Mouse (Mus musculus): ENCODE data around the gene Twnk. TPM values are rescaled to one million over a fixed set of nuclear protein-coding genes. Genes with fewer than 3 reads are reported as not detected.

Twnk gene
- polyA plus RNA-seq, 1 experiment from 2014 or later: 15.0 TPM

- ATAC-seq (ENCODE audit: low FRiP score): no peak
- Histone ChIP-seq H3K27ac (ENCODE audit: low read depth, low read length) (no peak overlapping the region), H3K4me3 (ENCODE audit: low read depth, low read length) (no peak overlapping the region), H3K27me3 (ENCODE audit: control insufficient read depth, insufficient read depth, low read length) (no peaks in the 10 kb centered on the region), H3K36me3 (ENCODE audit: control insufficient read depth, insufficient read depth, low read length) (no peaks in the 10 kb centered on the region), H3K4me2 (replicated peaks; ENCODE audit: low read depth, low read length) (no peak overlapping the region), H3K4me1 (replicated peaks; ENCODE audit: control insufficient read depth, insufficient read depth, low read length) (0 out of 2 replicates have a peak, but pooled peaks cover 2% of the 10 kb centered on the region), H3K9me3 (ENCODE audit: control insufficient read depth, low read length) (no peaks in the 10 kb centered on the region), H3K9ac (ENCODE audit: low read depth, low read length) (no peak overlapping the region)
- WGBS: 96% methylated on average over 4 of the region's 4 CpGs
- no peak for DNase-seq (ENCODE audit: low spot score)
Measured at GRCm38 (mm10) chr19:44984420-44984819, 21.0 kb upstream of the Twnk start.

- Histone ChIP-seq H3K27ac (ENCODE audit: low read depth, low read length) (no peak overlapping the region), H3K27me3 (ENCODE audit: control insufficient read depth, insufficient read depth, low read length) (no peaks in the 10 kb centered on the region), H3K9me3 (ENCODE audit: control insufficient read depth, low read length) (no peaks in the 10 kb centered on the region), H3K4me2 (replicated peaks; ENCODE audit: low read depth, low read length) (no peak overlapping the region), H3K4me1 (replicated peaks; ENCODE audit: control insufficient read depth, insufficient read depth, low read length) (peaks cover 5% of the 10 kb centered on the region; the same call in 1 of the 2 replicates), H3K4me3 (ENCODE audit: low read depth, low read length) (no peak overlapping the region), H3K36me3 (ENCODE audit: control insufficient read depth, insufficient read depth, low read length) (no peaks in the 10 kb centered on the region), H3K9ac (ENCODE audit: low read depth, low read length) (no peak overlapping the region)
- WGBS: 69% methylated on average over 5 of the region's 5 CpGs
- no peak for DNase-seq (ENCODE audit: low spot score)
- ATAC-seq (ENCODE audit: low FRiP score): no peak
Measured at GRCm38 (mm10) chr19:44985159-44985988, 20.1 kb upstream of the Twnk start.

GRCm38 (mm10) chr19:44987004-44987403 is 18.5 kb upstream of the Twnk start:
- no peaks in the 10 kb centered on the region for H3K36me3 ChIP-seq (ENCODE audit: control insufficient read depth, insufficient read depth, low read length)
- no peak overlapping the region for H3K4me3 ChIP-seq (ENCODE audit: low read depth, low read length)
- no peak overlapping the region for H3K27ac ChIP-seq (ENCODE audit: low read depth, low read length)
- no peak overlapping the region for H3K4me2 ChIP-seq (replicated peaks; ENCODE audit: low read depth, low read length)
- H3K9ac ChIP-seq (ENCODE audit: low read depth, low read length): no peak overlapping the region
- peaks cover 5% of the 10 kb centered on the region; the same call in 1 of the 2 replicates for H3K4me1 ChIP-seq (replicated peaks; ENCODE audit: control insufficient read depth, insufficient read depth, low read length)
- ATAC-seq (ENCODE audit: low FRiP score) (no peak), DNase-seq (ENCODE audit: low spot score) (no peak)
- 76% methylated on average over 6 of the region's 6 CpGs for WGBS
- no peaks in the 10 kb centered on the region for H3K9me3 ChIP-seq (ENCODE audit: control insufficient read depth, low read length)
- H3K27me3 ChIP-seq (ENCODE audit: control insufficient read depth, insufficient read depth, low read length): no peaks in the 10 kb centered on the region

GRCm38 (mm10) chr19:44987851-44988250 is 17.6 kb upstream of the Twnk start:
- 67% methylated on average over 6 of the region's 6 CpGs for WGBS

GRCm38 (mm10) chr19:44988321-44988720 is 17.1 kb upstream of the Twnk start:
- WGBS: 33% methylated on average over 9 of the region's 9 CpGs
- no peak for ATAC-seq (ENCODE audit: low FRiP score)

More at GRCm38 (mm10) chr19:44987851-44988250, 17.6 kb upstream of the Twnk start:
- H3K27me3 ChIP-seq (ENCODE audit: control insufficient read depth, insufficient read depth, low read length): no peaks in the 10 kb centered on the region
- no peak overlapping the region for H3K27ac ChIP-seq (ENCODE audit: low read depth, low read length)
- DNase-seq (ENCODE audit: low spot score) (no peak), ATAC-seq (ENCODE audit: low FRiP score) (no peak)
- H3K4me1 ChIP-seq (replicated peaks; ENCODE audit: control insufficient read depth, insufficient read depth, low read length): peaks cover 5% of the 10 kb centered on the region; the same call in 1 of the 2 replicates
- no peak overlapping the region; the same call in 1 of the 2 replicates for H3K9ac ChIP-seq (ENCODE audit: low read depth, low read length)
- H3K9me3 ChIP-seq (ENCODE audit: control insufficient read depth, low read length): no peaks in the 10 kb centered on the region
- H3K4me2 ChIP-seq (replicated peaks; ENCODE audit: low read depth, low read length): no peak overlapping the region
- H3K36me3 ChIP-seq (ENCODE audit: control insufficient read depth, insufficient read depth, low read length): no peaks in the 10 kb centered on the region
- H3K4me3 ChIP-seq (ENCODE audit: low read depth, low read length): no peak overlapping the region

GRCm38 (mm10) chr19:44988831-44989566 is 16.5 kb upstream of the Twnk start, which contains the start of gene Sema4g:
Gene Sema4g, plus strand, starts transcription at chr19:44989101.
- peak; percentile 82 for DNase-seq (ENCODE audit: low spot score)
- H3K9me3 ChIP-seq (ENCODE audit: control insufficient read depth, low read length): no peaks in the 10 kb centered on the region
- H3K36me3 ChIP-seq (ENCODE audit: control insufficient read depth, insufficient read depth, low read length): no peaks in the 10 kb centered on the region
- H3K4me3 ChIP-seq (ENCODE audit: low read depth, low read length): peak within 1 kb of the TSS; percentile 57
- peak within 1 kb of the TSS; percentile 73 for H3K9ac ChIP-seq (ENCODE audit: low read depth, low read length)
- 1% methylated on average over 41 of the region's 58 CpGs for WGBS
- peaks cover 5% of the 10 kb centered on the region; the same call in 1 of the 2 replicates for H3K4me1 ChIP-seq (replicated peaks; ENCODE audit: control insufficient read depth, insufficient read depth, low read length)
- H3K27me3 ChIP-seq (ENCODE audit: control insufficient read depth, insufficient read depth, low read length): no peaks in the 10 kb centered on the region
- H3K27ac ChIP-seq (ENCODE audit: low read depth, low read length): peak within 1 kb of the TSS; percentile 37; the same call in 1 of the 2 replicates
- H3K4me2 ChIP-seq (replicated peaks; ENCODE audit: low read depth, low read length): peak within 1 kb of the TSS; percentile 90
- ATAC-seq (ENCODE audit: low FRiP score): peak; percentile 87

More at GRCm38 (mm10) chr19:44988321-44988720, 17.1 kb upstream of the Twnk start:
- Histone ChIP-seq H3K36me3 (ENCODE audit: control insufficient read depth, insufficient read depth, low read length) (no peaks in the 10 kb centered on the region), H3K9me3 (ENCODE audit: control insufficient read depth, low read length) (no peaks in the 10 kb centered on the region), H3K4me2 (replicated peaks; ENCODE audit: low read depth, low read length) (peak overlapping the region; percentile 90), H3K4me1 (replicated peaks; ENCODE audit: control insufficient read depth, insufficient read depth, low read length) (peaks cover 5% of the 10 kb centered on the region; the same call in 1 of the 2 replicates), H3K9ac (ENCODE audit: low read depth, low read length) (peak overlapping the region; percentile 73), H3K27ac (ENCODE audit: low read depth, low read length) (0 out of 2 replicates have a peak overlapping the region, but pooled peaks have one; percentile 30), H3K4me3 (ENCODE audit: low read depth, low read length) (peak overlapping the region; percentile 57), H3K27me3 (ENCODE audit: control insufficient read depth, insufficient read depth, low read length) (no peaks in the 10 kb centered on the region)
- DNase-seq (ENCODE audit: low spot score): no peak

GRCm38 (mm10) chr19:44989567-44990495 is 15.6 kb upstream of the Twnk start:
- Histone ChIP-seq H3K9ac (ENCODE audit: low read depth, low read length) (peak overlapping the region; percentile 73), H3K36me3 (ENCODE audit: control insufficient read depth, insufficient read depth, low read length) (no peaks in the 10 kb centered on the region), H3K9me3 (ENCODE audit: control insufficient read depth, low read length) (no peaks in the 10 kb centered on the region), H3K4me3 (ENCODE audit: low read depth, low read length) (peak overlapping the region; percentile 57), H3K27me3 (ENCODE audit: control insufficient read depth, insufficient read depth, low read length) (no peaks in the 10 kb centered on the region), H3K27ac (ENCODE audit: low read depth, low read length) (0 out of 2 replicates have a peak overlapping the region, but pooled peaks have one; percentile 37), H3K4me1 (replicated peaks; ENCODE audit: control insufficient read depth, insufficient read depth, low read length) (peaks cover 5% of the 10 kb centered on the region; the same call in 1 of the 2 replicates), H3K4me2 (replicated peaks; ENCODE audit: low read depth, low read length) (peak overlapping the region; percentile 90)
- WGBS: 6% methylated on average over 22 of the region's 22 CpGs
- DNase-seq (ENCODE audit: low spot score): peak; percentile 18
- ATAC-seq (ENCODE audit: low FRiP score): peak; percentile 51

- no peaks in the 10 kb centered on the region for H3K36me3 ChIP-seq (ENCODE audit: control insufficient read depth, insufficient read depth, low read length)
- no peak overlapping the region for H3K4me3 ChIP-seq (ENCODE audit: low read depth, low read length)
- no peak overlapping the region; the same call in 1 of the 2 replicates for H3K4me2 ChIP-seq (replicated peaks; ENCODE audit: low read depth, low read length)
- no peak overlapping the region for H3K9ac ChIP-seq (ENCODE audit: low read depth, low read length)
- H3K27me3 ChIP-seq (ENCODE audit: control insufficient read depth, insufficient read depth, low read length): no peaks in the 10 kb centered on the region
- DNase-seq (ENCODE audit: low spot score): no peak
- no peak overlapping the region for H3K27ac ChIP-seq (ENCODE audit: low read depth, low read length)
- no peak for ATAC-seq (ENCODE audit: low FRiP score)
- WGBS: 70% methylated on average over 8 of the region's 8 CpGs
- no peaks in the 10 kb centered on the region for H3K9me3 ChIP-seq (ENCODE audit: control insufficient read depth, low read length)
- peaks cover 5% of the 10 kb centered on the region; the same call in 1 of the 2 replicates for H3K4me1 ChIP-seq (replicated peaks; ENCODE audit: control insufficient read depth, insufficient read depth, low read length)
Measured at GRCm38 (mm10) chr19:44991031-44991430, 14.4 kb upstream of the Twnk start.
